In the genomic region with DNA sequence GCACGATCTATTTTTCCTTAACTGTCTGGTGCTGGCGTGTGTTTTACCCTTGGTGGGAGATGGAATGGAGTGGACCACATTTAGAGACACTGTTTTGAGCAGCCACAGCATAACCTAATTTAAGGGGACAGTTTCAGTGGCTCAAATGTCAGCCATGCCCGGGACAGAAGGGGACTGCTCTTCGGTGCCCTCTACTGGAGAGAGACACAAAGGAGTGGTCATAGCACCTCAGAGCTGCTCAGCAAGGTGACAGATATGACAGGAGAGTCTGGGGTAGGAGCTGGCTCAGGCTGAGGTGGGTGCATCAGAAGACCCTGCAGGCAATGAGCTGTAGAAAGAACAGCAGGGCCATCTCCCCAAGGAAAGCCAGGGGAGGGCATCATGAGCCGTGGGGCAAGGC, we compare ENCODE assay signal across 9 mouse cellular contexts. TPM values are rescaled to one million over a fixed set of nuclear protein-coding genes. Genes with fewer than 3 reads are reported as not detected.
DNase-seq lines count a peak whose midpoint lies in the region; ATAC-seq lines count a peak whose summit lies in the region.
"Had no signal": no experiment of that assay in that cellular context is flagged by ENCODE, and none has a peak within 500 bp of the region (broad histone marks: within the 10 kb centered on the region; RNA-seq: fewer than 3 reads in every experiment).

No protein-coding gene starts in this region.

- peak; percentile 36 for DNase-seq in forebrain, embryonic 14.5 days (ENCODE audit: low spot score)
- peak; percentile 47 for DNase-seq in neural tube, embryonic 11.5 days (ENCODE audit: low spot score)
- no peak for DNase-seq in neural tube, embryonic 10.5 days (ENCODE audit: extremely low spot score, low spot score)
- peak; percentile 32 for DNase-seq in embryo, embryonic 9.5 days (ENCODE audit: extremely low spot score)
- DNase-seq in left cerebral cortex, postnatal 25 days (ENCODE audit: low spot score in 2 of 2) = no peak

- no peaks in the 10 kb centered on the region for H3K9me3 ChIP-seq in forebrain, embryonic 14.5 days (replicated peaks; ENCODE audit: control insufficient read depth, low read length)
- no peaks in the 10 kb centered on the region for H3K9me3 ChIP-seq in forebrain, embryonic 12.5 days
- no peaks in the 10 kb centered on the region for H3K9me3 ChIP-seq in neural tube, embryonic 11.5 days (ENCODE audit: control insufficient read depth, low read length)

- no peak overlapping the region for H3K4me2 ChIP-seq in forebrain, embryonic 14.5 days (ENCODE audit: low read length)
- no peak overlapping the region for H3K4me2 ChIP-seq in forebrain, embryonic 12.5 days
- H3K4me2 ChIP-seq in neural tube, embryonic 11.5 days (ENCODE audit: low read depth) = no peak overlapping the region

- WGBS in forebrain, embryonic 14.5 days = 67% methylated on average over 5 of the region's 5 CpGs
- 61% methylated on average over 5 of the region's 5 CpGs for WGBS in forebrain, embryonic 12.5 days
- 57% methylated on average over 5 of the region's 5 CpGs for WGBS in neural tube, embryonic 11.5 days

- intact Hi-C loops in left cerebral cortex, postnatal 25 days (cut with DNase I) = no loop called here

- no peaks in the 10 kb centered on the region for H3K27me3 ChIP-seq in forebrain, embryonic 14.5 days (replicated peaks; ENCODE audit: control insufficient read depth, insufficient read depth, low read length)
- H3K27me3 ChIP-seq in forebrain, embryonic 12.5 days = no peaks in the 10 kb centered on the region
- no peaks in the 10 kb centered on the region for H3K27me3 ChIP-seq in neural tube, embryonic 11.5 days (ENCODE audit: control insufficient read depth, insufficient read depth, low read length)

- H3K9ac ChIP-seq in forebrain, embryonic 14.5 days (ENCODE audit: low read length) = no peak overlapping the region
- no peak overlapping the region for H3K9ac ChIP-seq in forebrain, embryonic 12.5 days
- H3K9ac ChIP-seq in neural tube, embryonic 11.5 days (ENCODE audit: low read length) = no peak overlapping the region

- no peak overlapping the region for H3K4me3 ChIP-seq in forebrain, embryonic 14.5 days (ENCODE audit: low read depth, low read length)
- H3K4me3 ChIP-seq in forebrain, embryonic 12.5 days (replicated peaks) = no peak overlapping the region
- no peak overlapping the region for H3K4me3 ChIP-seq in neural tube, embryonic 11.5 days (ENCODE audit: low read depth, low read length)
- H3K4me3 ChIP-seq: myocyte had no signal

- H3K4me1 ChIP-seq in forebrain, embryonic 14.5 days (ENCODE audit: control insufficient read depth, insufficient read depth, low read length) = no peaks in the 10 kb centered on the region
- peaks cover 9% of the 10 kb centered on the region for H3K4me1 ChIP-seq in forebrain, embryonic 12.5 days
- H3K4me1 ChIP-seq in neural tube, embryonic 11.5 days (ENCODE audit: control insufficient read depth, insufficient read depth, low read length) = no peaks in the 10 kb centered on the region

- peaks cover 44% of the 10 kb centered on the region for H3K36me3 ChIP-seq in forebrain, embryonic 14.5 days (ENCODE audit: control insufficient read depth, insufficient read depth, low read length)
- peaks cover 67% of the 10 kb centered on the region for H3K36me3 ChIP-seq in forebrain, embryonic 12.5 days (replicated peaks)
- peaks cover 8% of the 10 kb centered on the region for H3K36me3 ChIP-seq in neural tube, embryonic 11.5 days (ENCODE audit: control insufficient read depth, insufficient read depth, low read length)

- no peak for ATAC-seq in forebrain, embryonic 14.5 days
- no peak for ATAC-seq in forebrain, embryonic 12.5 days (ENCODE audit: low FRiP score)
- no peak for ATAC-seq in neural tube, embryonic 11.5 days (ENCODE audit: insufficient read depth, low FRiP score, low TSS enrichment)
- ATAC-seq in megakaryocyte, adult 5-6 weeks (ENCODE audit: poor library complexity, severe bottlenecking) = 0 out of 2 replicates have a peak, but pooled peaks have one; percentile 36
- no peak for ATAC-seq in monocyte, adult 5-6 weeks (replicated peaks; ENCODE audit: insufficient number of reproducible peaks, low FRiP score, low TSS enrichment, poor library complexity, severe bottlenecking)

- no peak overlapping the region for H3K27ac ChIP-seq in forebrain, embryonic 14.5 days (ENCODE audit: low read depth, low read length)
- H3K27ac ChIP-seq in forebrain, embryonic 12.5 days = no peak overlapping the region
- H3K27ac ChIP-seq in neural tube, embryonic 11.5 days (ENCODE audit: low read depth, low read length) = no peak overlapping the region

RNA-seq across cellular contexts. Expression of a gene that starts 15.3 kb away (rescaled TPM):
- 12.8 and 15.0 TPM in 2 replicates for polyA plus RNA-seq in forebrain, embryonic 14.5 days (2014; fragmentation: Nextera tagmentation; extraction: Ambion mirVana)
- polyA plus RNA-seq in forebrain, embryonic 12.5 days (2016; fragmentation: Nextera tagmentation; extraction: Ambion mirVana) = 27.5 and 32.9 TPM in 2 replicates
- polyA plus RNA-seq in neural tube, embryonic 11.5 days (2014; fragmentation: Nextera tagmentation; extraction: Ambion mirVana) = 22.2 and 24.4 TPM in 2 replicates
- total RNA-seq in megakaryocyte, adult 5-6 weeks (2015) = 6.5 and 7.1 TPM in 2 replicates
- total RNA-seq in megakaryocyte, adult 5-6 weeks (2017) = 11.7 and 12.4 TPM in 2 replicates
- total RNA-seq in left cerebral cortex, postnatal 25 days (2021) = 10 to 100 TPM; 20.1 to 24.7 TPM
- total RNA-seq in monocyte, adult 5-6 weeks (2017) = 15.9 to 22.4 TPM (median 22.2 TPM) in 3 replicates

Comparison
In these comparisons a context has a peak if more than half of its experiments do, and no peak if none do; other contexts are left out.
1. DNase-seq: peak in forebrain, embryonic 14.5 days (single experiment), neural tube, embryonic 11.5 days (single experiment) and embryo, embryonic 9.5 days (single experiment); none in neural tube, embryonic 10.5 days (single experiment) and left cerebral cortex, postnatal 25 days (0 of 2).